Mouse (Mus musculus) hindbrain, embryonic 15.5 days (tissue): Measurements from ENCODE around the gene Stk40. TPM values are rescaled to one million over a fixed set of nuclear protein-coding genes. Genes with fewer than 3 reads are reported as not detected.

Source experiments
- ATAC-seq: fragments of 200-750 bp; cut with Nextera tagmentation; 2 replicates; pipeline ENCODE4 v1.8.0; 2017; ENCODE audit warnings: low read depth, moderate number of reproducible peaks, moderate TSS enrichment; ENCODE audit not compliant: low FRiP score
- H3K27ac ChIP-seq: fragments of 300-500 bp; sonication (generic); replicated peaks from 2 replicates; pipeline ENCODE4 v1.5.1; 2015; ENCODE audit warnings: mild to moderate bottlenecking, inconsistent platforms
- H3K27me3 ChIP-seq: fragments of 300-500 bp; sonication (generic); 2 replicates; pipeline ENCODE4 v1.6.1; 2015; ENCODE audit warnings: control low read depth, inconsistent platforms
- H3K36me3 ChIP-seq: fragments of 300-500 bp; sonication (generic); 2 replicates; pipeline ENCODE4 v1.6.1; 2015; ENCODE audit warnings: control low read depth, inconsistent platforms
- H3K4me1 ChIP-seq: fragments of 300-500 bp; sonication (generic); replicated peaks from 2 replicates; pipeline ENCODE4 v1.6.1; 2015; ENCODE audit warnings: control low read depth, inconsistent platforms
- H3K4me2 ChIP-seq: fragments of 300-500 bp; sonication (generic); 2 replicates; pipeline ENCODE4 v1.6.1; 2015; ENCODE audit warnings: moderate library complexity, mild to moderate bottlenecking, inconsistent platforms
- H3K4me3 ChIP-seq: fragments of 300-500 bp; sonication (generic); 2 replicates; pipeline ENCODE4 v1.5.1; 2015; ENCODE audit warnings: mild to moderate bottlenecking, inconsistent platforms
- H3K9ac ChIP-seq: fragments of 300-500 bp; sonication (generic); 2 replicates; pipeline ENCODE4 v1.6.1; 2015; ENCODE audit warnings: inconsistent platforms
- H3K9me3 ChIP-seq: fragments of 300-500 bp; sonication (generic); 2 replicates; pipeline ENCODE4 v1.6.1; 2016; ENCODE audit warnings: control low read depth, inconsistent platforms
- WGBS: fragments of 180-500 bp; shearing (Covaris S2); methylation state at CpG from one replicate; pipeline ENCODE4 v1.1.7; 2015; 5-methylcytosine and 5-hydroxymethylcytosine counted together
- polyA plus RNA-seq: library from polyadenylated mRNA; unstranded; fragments of >200 nt; fragmentation: Nextera tagmentation; extraction: Ambion mirVana; gene quantifications from 2 replicates; pipeline ENCODE4 v1.2.1, GENCODE M21; 2015

Stk40 gene
- polyA plus RNA-seq, 1 experiment from 2014 or later: 33.9 TPM

DNA sequence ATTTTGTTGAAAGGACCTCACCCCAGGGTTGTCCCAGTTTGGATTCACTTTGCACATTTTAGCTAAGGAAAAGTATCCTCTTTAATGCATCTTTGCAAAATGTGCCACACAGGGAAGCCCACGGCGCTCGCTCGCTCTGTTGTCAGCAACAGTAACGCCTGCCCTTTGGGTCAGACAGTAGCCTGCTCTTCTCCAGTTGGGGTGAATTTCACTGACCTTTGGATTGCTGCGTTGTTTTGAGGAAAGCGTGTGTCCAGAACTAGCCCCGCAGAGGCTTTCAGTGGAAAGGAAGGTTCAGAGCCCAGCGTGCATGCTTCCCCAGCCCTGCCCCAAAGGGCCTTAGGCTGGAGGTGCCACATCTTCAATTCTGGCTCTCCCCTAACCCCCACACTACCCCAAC lies 11.7 kb downstream of the Stk40 start:
- peaks cover 53% of the 10 kb centered on the region for H3K4me1 ChIP-seq
- H3K27ac ChIP-seq: no peak overlapping the region
- no peak for ATAC-seq
- H3K4me2 ChIP-seq: no peak overlapping the region
- no peaks in the 10 kb centered on the region for H3K36me3 ChIP-seq
- H3K9me3 ChIP-seq: no peaks in the 10 kb centered on the region
- H3K4me3 ChIP-seq: no peak overlapping the region
- no peaks in the 10 kb centered on the region for H3K27me3 ChIP-seq
- no peak overlapping the region for H3K9ac ChIP-seq
- WGBS: 82% methylated on average over 9 of the region's 9 CpGs

DNA sequence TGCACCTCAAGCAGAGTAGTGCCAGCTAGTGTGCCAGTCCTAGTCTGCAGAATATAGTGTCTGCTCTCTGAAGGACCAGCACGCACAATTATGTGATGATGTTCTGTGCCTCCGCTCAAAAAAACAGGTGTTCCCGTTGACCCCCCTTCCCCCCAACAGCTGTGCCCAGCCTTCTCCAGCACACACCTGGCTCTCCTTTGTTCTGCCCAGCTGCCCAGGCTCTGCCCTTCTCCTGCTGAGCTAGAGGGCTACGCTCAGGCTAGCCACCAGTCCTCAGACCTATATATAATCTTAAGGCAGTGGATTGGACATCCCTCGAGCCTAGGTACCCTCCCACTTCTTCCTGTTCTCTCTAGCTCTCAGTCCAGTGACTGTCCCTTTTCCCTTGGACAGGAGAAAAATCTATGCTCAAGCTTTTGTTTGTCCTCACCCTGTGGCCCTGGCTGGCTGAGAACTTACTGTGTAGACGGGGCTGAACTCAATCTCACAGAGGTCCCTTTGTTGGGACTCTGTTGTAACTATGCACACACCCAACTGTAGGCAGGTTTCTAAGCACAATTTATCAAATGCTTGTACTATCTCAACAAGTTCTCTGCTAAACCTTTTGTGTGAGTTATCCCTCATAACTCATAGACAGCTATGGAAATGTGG lies 12.2 kb downstream of the Stk40 start:
- WGBS: 61% methylated on average over 6 of the region's 6 CpGs
- Histone ChIP-seq H3K4me1 (peaks cover 47% of the 10 kb centered on the region), H3K9me3 (no peaks in the 10 kb centered on the region), H3K27ac (no peak overlapping the region), H3K36me3 (no peaks in the 10 kb centered on the region), H3K9ac (no peak overlapping the region), H3K4me2 (no peak overlapping the region), H3K4me3 (no peak overlapping the region), H3K27me3 (no peaks in the 10 kb centered on the region)
- ATAC-seq: no peak

DNA sequence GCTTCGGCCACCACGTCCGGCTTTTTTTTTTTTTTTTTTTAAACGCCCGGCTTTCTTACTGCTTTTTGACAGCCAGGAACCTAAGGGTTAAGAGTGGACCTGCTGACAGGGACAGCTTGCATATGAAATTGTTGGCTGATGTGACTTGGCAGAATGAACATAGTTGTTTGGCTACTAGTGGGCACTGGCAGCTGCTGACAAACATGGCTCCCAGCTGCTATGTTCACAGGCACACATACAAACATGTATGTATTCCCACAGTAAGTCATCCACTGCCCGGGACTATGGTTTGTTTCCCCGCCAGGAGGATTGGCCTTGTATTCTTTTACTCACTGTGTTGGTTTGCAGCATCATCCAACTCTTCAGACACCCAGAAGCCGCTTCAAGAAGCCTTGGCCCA lies 13.4 kb downstream of the Stk40 start:
- Histone ChIP-seq H3K9ac (no peak overlapping the region), H3K4me1 (peaks cover 43% of the 10 kb centered on the region), H3K9me3 (no peaks in the 10 kb centered on the region; the same call in 1 of the 2 replicates), H3K4me3 (no peak overlapping the region), H3K4me2 (no peak overlapping the region), H3K27ac (0 out of 2 replicates have a peak overlapping the region, but pooled peaks have one; percentile 23), H3K27me3 (no peaks in the 10 kb centered on the region), H3K36me3 (peaks cover 6% of the 10 kb centered on the region; the same call in 1 of the 2 replicates)
- ATAC-seq: no peak
- 79% methylated on average over 8 of the region's 8 CpGs for WGBS

DNA sequence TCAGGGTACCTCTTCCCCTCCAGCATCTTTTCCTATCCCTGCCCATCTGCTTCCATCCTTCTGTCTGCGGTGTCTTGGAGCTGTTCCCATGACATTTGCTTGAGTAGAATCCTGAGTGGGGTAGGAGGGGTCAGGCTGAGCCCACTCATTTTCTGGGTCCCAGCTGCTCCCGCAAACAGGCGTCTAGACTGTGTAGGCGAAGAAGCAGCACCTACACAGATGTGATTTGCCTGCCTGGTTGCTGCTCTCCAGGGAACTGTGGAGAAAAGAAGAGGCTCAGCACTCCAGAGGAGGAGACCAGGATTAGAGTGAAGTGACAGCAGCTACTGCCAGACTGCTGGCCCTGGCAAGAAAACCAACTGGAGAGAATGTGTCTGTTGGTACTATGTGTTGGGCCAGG lies 14.9 kb downstream of the Stk40 start:
- H3K4me1 ChIP-seq: peaks cover 42% of the 10 kb centered on the region
- 54% methylated on average over 4 of the region's 4 CpGs for whole genome bisulfite sequencing
- no peak overlapping the region for H3K4me2 ChIP-seq
- H3K27ac ChIP-seq: peak overlapping the region; percentile 23
- H3K4me3 ChIP-seq: no peak overlapping the region
- peaks cover 6% of the 10 kb centered on the region; the same call in 1 of the 2 replicates for H3K36me3 ChIP-seq
- H3K9ac ChIP-seq: no peak overlapping the region
- H3K27me3 ChIP-seq: no peaks in the 10 kb centered on the region
- H3K9me3 ChIP-seq: no peaks in the 10 kb centered on the region; the same call in 1 of the 2 replicates
- no peak for ATAC-seq

DNA sequence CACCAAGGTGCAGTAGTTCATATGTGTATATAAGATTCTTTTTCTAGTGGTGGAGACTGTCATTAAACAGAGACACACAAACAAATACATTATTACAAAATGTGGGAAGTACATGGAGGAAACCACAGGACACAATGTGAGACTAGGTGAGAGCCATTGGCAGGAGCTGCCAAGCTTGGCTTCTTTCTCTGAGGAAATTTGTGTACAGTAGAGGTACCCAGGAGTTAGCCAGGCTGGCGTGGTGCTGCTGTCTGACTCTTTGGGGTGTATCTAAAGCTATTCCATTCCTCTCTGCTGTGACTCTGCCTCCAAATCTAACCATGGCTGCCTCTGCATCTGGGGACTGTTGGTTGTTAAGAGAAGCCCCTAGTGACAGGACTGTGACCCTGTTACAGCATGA lies 15.3 kb downstream of the Stk40 start:
- no peak for ATAC-seq
- peaks cover 40% of the 10 kb centered on the region for H3K4me1 ChIP-seq
- no peak overlapping the region; the same call in 1 of the 2 replicates for H3K27ac ChIP-seq
- H3K36me3 ChIP-seq: peaks cover 6% of the 10 kb centered on the region
- H3K27me3 ChIP-seq: no peaks in the 10 kb centered on the region
- no peak overlapping the region for H3K4me2 ChIP-seq
- H3K9ac ChIP-seq: no peak overlapping the region
- 84% methylated on average over 1 of the region's 1 CpGs for WGBS
- no peak overlapping the region for H3K4me3 ChIP-seq
- H3K9me3 ChIP-seq: no peaks in the 10 kb centered on the region; the same call in 1 of the 2 replicates

DNA sequence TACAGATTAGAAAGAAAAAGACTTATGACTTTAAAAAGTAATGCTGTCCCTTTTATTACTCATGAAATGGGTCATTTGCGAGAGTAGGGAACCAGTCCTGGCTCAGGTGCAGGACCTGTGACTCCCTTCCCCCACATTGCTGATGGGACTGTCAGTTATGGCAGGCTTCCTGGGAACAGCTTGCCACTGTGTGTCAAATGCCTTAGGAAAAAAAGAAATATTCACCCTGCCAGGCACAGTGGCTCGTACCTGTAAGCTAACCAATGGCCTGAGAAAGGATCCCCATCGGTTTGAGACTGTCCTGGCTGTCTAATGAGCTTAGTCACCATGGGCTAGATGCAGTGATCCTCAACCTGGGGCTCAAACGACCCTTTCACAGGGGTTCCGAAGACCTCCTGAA lies 16.3 kb downstream of the Stk40 start:
- Histone ChIP-seq H3K9ac (no peak overlapping the region), H3K27ac (no peak overlapping the region), H3K4me2 (no peak overlapping the region), H3K36me3 (peaks cover 14% of the 10 kb centered on the region), H3K4me3 (no peak overlapping the region), H3K4me1 (peaks cover 34% of the 10 kb centered on the region), H3K9me3 (no peaks in the 10 kb centered on the region; the same call in 1 of the 2 replicates), H3K27me3 (no peaks in the 10 kb centered on the region)
- no peak for ATAC-seq
- WGBS: 83% methylated on average over 5 of the region's 5 CpGs

- Histone ChIP-seq H3K4me2 (no peak overlapping the region), H3K36me3 (peaks cover 18% of the 10 kb centered on the region), H3K9me3 (no peaks in the 10 kb centered on the region; the same call in 1 of the 2 replicates), H3K9ac (no peak overlapping the region), H3K27ac (no peak overlapping the region), H3K27me3 (no peaks in the 10 kb centered on the region), H3K4me3 (no peak overlapping the region), H3K4me1 (peaks cover 31% of the 10 kb centered on the region)
- no peak for ATAC-seq
- WGBS: 93% methylated on average over 2 of the region's 2 CpGs
These were observed 16.7 kb downstream of the Stk40 start for GRCm38 (mm10) chr4:126120506-126120905.

DNA sequence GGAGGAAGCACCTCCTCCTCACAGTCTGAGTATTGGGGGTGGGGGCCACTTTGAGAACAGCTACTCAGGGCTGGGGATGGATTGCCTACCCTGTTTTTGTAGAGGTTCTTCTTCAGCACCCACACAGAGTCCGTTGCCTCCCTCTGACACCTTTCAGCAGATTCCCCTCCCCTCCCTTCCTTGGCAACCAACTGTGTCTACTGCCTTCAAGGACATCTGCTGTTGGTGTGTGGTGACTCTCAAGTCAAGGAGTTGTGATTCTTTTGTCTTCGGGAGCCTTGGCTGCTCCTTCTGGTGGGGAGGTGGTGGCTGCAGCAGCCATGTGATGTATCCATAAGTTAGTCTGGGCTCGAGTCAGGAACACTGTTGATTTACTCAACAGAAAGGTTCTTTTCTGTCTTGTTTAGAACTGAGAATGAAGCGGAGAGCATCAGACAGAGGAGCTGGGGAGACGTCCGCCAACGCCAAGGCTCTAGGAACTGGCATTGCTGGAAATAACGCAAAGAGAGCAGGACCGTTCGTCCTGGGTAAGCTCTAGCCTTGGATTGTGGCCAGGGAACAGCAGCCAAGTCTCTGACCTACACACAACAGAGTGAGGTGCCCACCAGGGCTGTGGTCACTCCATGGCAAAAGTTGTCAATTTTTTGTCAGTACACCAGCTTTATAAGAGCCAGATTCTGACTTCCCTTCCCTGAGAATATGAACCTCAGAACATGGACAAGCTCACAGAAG lies 19.7 kb downstream of the Stk40 start:
- 0 out of 2 replicates have a peak, but pooled peaks have one; percentile 42 for ATAC-seq
- Histone ChIP-seq H3K36me3 (peaks cover 42% of the 10 kb centered on the region), H3K4me2 (no peak overlapping the region), H3K4me1 (peaks cover 12% of the 10 kb centered on the region; the same call in 1 of the 2 replicates), H3K27ac (no peak overlapping the region), H3K27me3 (no peaks in the 10 kb centered on the region), H3K9me3 (no peaks in the 10 kb centered on the region; the same call in 1 of the 2 replicates), H3K4me3 (no peak overlapping the region), H3K9ac (no peak overlapping the region)
- 84% methylated on average over 10 of the region's 10 CpGs for WGBS

- no peaks in the 10 kb centered on the region for H3K9me3 ChIP-seq
- H3K9ac ChIP-seq: no peak overlapping the region
- H3K4me2 ChIP-seq: no peak overlapping the region
- WGBS: 84% methylated on average over 11 of the region's 11 CpGs
- H3K36me3 ChIP-seq: peaks cover 47% of the 10 kb centered on the region
- peaks cover 23% of the 10 kb centered on the region for H3K4me1 ChIP-seq
- ATAC-seq: no peak
- peak overlapping the region; percentile 58 for H3K27ac ChIP-seq
- H3K27me3 ChIP-seq: no peaks in the 10 kb centered on the region
- H3K4me3 ChIP-seq: no peak overlapping the region
These were observed 26.7 kb downstream of the Stk40 start for GRCm38 (mm10) chr4:126130502-126130901.

GRCm38 (mm10) chr4:126131290-126132121 lies 27.7 kb downstream of the Stk40 start:
- peaks cover 23% of the 10 kb centered on the region for H3K4me1 ChIP-seq
- peaks cover 48% of the 10 kb centered on the region for H3K36me3 ChIP-seq
- peak; percentile 76 for ATAC-seq
- WGBS: 54% methylated on average over 10 of the region's 10 CpGs
- peak overlapping the region; percentile 74 for H3K27ac ChIP-seq
- no peaks in the 10 kb centered on the region for H3K9me3 ChIP-seq
- H3K27me3 ChIP-seq: no peaks in the 10 kb centered on the region
- no peak overlapping the region for H3K4me3 ChIP-seq
- H3K4me2 ChIP-seq: no peak overlapping the region
- H3K9ac ChIP-seq: no peak overlapping the region

GRCm38 (mm10) chr4:126132636-126133264 lies 29.0 kb downstream of the Stk40 start:
- no peak for ATAC-seq
- H3K27ac ChIP-seq: 0 out of 2 replicates have a peak overlapping the region, but pooled peaks have one; percentile 23
- peaks cover 49% of the 10 kb centered on the region for H3K36me3 ChIP-seq

More at GRCm38 (mm10) chr4:126132636-126133264, 29.0 kb downstream of the Stk40 start:
- Histone ChIP-seq H3K9me3 (no peaks in the 10 kb centered on the region), H3K27me3 (no peaks in the 10 kb centered on the region), H3K4me2 (no peak overlapping the region), H3K4me3 (no peak overlapping the region), H3K9ac (no peak overlapping the region), H3K4me1 (peaks cover 23% of the 10 kb centered on the region)
- 77% methylated on average over 6 of the region's 6 CpGs for WGBS
